Mouse (Mus musculus): ENCODE data around the gene Lcat. TPM values are rescaled to one million over a fixed set of nuclear protein-coding genes. Genes with fewer than 3 reads are reported as not detected.

Gene Lcat
- total RNA-seq, 2 experiments from 2014 or later = 1.0 to 1.3 TPM

DNA sequence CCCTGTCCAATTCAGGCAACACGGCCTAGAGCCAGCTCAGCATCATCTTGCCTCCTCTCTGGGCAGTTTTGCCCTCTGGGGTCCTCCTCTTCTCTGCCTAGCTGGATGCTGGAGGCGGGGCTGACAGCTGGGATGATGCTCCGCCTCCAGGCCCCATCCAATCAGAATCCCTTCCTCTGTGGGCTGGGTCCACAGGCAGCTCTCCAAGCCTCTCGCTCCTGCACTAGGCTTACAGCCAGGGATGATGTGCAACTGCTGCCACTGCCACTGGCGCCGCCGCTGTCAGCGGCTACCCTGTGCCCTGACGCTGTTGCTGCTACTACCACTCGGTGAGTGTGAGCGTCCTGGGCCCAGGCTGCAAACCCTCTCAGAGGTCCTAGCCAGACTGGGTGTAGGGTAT lies 49.8 kb downstream of the Lcat start, which contains the start of gene Nrn1l:
Gene Nrn1l, plus strand, starts transcription at position 229 of the 400 bp plus-strand sequence.
- peak; percentile 69 to 84 for DNase-seq
- intact Hi-C loops (cut with DNase I) = loop anchor here (5.0 kb wide), 1 partner anchor 36 kb away; the partner anchor contains the start of gene Thap11

DNA sequence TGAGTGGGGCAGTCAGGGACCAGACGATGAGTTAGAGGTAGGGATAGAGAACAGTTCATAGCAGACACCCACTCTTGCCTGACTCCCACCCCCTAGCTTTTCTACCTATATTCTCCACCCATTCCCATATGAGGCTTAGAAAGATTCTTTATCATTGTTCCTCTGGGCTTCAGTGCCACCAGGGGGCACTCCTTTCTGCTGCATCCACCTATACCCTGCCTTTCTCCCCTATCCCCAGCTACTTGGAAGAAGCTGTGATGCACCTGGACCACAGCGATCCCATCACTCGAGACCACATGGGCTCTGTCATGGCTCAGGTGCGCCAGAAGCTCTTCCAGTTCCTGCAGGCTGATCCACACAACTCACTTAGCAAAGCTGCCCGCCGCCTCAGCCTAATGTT lies 50.8 kb downstream of the Lcat start:
- intact Hi-C loops (cut with DNase I) = loop anchor here (5.0 kb wide), 1 partner anchor 35 kb away; the partner anchor contains the start of gene Thap11
- no peak for DNase-seq

DNA sequence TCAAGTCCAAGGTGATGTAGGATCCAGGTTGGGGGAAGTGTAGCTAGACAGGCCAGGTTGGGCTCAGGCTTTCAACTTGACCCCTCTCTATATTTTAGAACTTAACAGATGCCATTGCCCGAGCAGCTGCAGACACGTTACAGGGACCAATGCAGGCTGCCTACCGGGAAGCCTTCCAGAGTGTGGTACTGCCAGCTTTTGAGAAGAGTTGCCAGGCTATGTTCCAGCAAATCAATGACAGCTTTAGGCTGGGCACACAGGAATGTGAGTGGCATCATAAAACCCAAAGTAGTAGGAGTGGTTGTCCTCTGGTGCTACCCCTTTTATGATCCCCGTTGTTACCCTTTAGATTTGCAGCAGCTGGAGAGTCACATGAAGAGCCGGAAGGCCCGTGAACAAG lies 52.3 kb downstream of the Lcat start:
- intact Hi-C loops (cut with DNase I) = loop anchor here (5.0 kb wide), 1 partner anchor 34 kb away; the partner anchor contains the start of gene Thap11
- DNase-seq = peak; percentile 26 to 32

DNA sequence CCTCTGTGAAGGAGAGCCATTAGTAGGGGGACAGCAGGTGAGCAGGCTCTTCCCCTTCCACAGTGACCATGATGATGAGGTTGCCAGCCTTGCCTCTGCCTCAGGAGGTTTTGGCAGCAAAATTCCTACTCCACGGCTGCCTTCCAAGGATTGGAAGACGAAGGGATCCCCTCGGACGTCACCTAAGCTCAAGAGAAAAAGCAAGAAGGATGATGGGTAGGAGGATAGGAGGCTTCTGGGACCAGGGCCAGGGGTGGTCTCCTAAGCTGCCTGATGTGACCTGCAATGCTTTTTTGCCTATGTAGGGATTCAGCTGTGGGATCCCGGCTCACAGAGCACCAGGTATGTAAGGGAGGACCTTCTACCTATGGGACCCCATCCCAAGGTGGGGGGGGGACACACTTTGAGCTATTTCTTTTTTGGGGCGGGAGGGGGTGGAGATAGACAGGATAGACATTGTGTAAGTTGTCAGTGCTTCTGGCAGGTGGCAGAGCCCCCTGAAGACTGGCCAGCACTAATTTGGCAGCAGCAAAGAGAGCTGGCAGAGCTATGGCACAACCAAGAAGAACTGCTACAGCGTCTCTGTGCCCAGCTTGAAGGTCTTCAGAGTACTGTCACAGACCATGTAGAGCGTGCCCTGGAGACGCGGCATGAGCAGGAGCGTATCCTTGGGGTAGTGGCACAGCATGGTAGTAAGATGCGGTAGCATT lies 53.3 kb downstream of the Lcat start:
- intact Hi-C loops (cut with DNase I) = loop anchor here (5.0 kb wide), 1 partner anchor 33 kb away; the partner anchor contains the start of gene Thap11
- no peak for DNase-seq

Small RNA genes within 50 kb of the gene (microRNA-seq; reads per million reads assigned to microRNA genes)
- gene Mir7074 = 0 to 0.27 reads per million in 2 experiments

Other genes with a start within 250 kb of the Lcat start
- gene Acd, start 242.3 kb downstream of the Lcat start, total RNA-seq (2021) = 10 to 100 TPM; 13.8 to 16.9 TPM
- gene Pard6a, start 242.2 kb downstream of the Lcat start, total RNA-seq (2021) = 1 to 10 TPM; 7.8 to 9.1 TPM
- not detected for gene 4933405L10Rik, start 235.7 kb downstream of the Lcat start, total RNA-seq (2021)
- 1 to 10 TPM; 2.4 to 2.5 TPM for gene Enkd1, start 235.2 kb downstream of the Lcat start, total RNA-seq (2021)
- 1 to 10 TPM; 3.6 to 3.7 TPM for gene Gfod2, start 184.7 kb downstream of the Lcat start, total RNA-seq (2021)
- 10 to 100 TPM; 23.1 to 24.7 TPM for gene Ranbp10, start 116.0 kb downstream of the Lcat start, total RNA-seq (2021)
- under 1 TPM in 1 of 2 experiments, not detected in 1; 0.38 TPM for gene Tsnaxip1, start 115.7 kb downstream of the Lcat start, total RNA-seq (2021)
- gene Cenpt, start 90.1 kb downstream of the Lcat start, total RNA-seq (2021) = 1 to 10 TPM; 3.2 to 4.2 TPM
- gene Thap11, start 88.2 kb downstream of the Lcat start, total RNA-seq (2021) = 10 to 100 TPM; 27.5 to 29.1 TPM
- 10 to 100 TPM; 27.2 to 34.3 TPM for gene Nutf2, start 82.8 kb downstream of the Lcat start, total RNA-seq (2021)
- 10 to 100 TPM; 26.8 to 28.4 TPM for gene Edc4, start 62.5 kb downstream of the Lcat start, total RNA-seq (2021)
- gene Nrn1l, start 49.8 kb downstream of the Lcat start, total RNA-seq (2021) = under 1 TPM in 1 of 2 experiments, not detected in 1; 0.54 TPM
- gene Pskh1, start 42.9 kb downstream of the Lcat start, total RNA-seq (2021) = 10 to 100 TPM; 16.9 to 17.6 TPM
- gene Ctrl, start 9.5 kb downstream of the Lcat start, total RNA-seq (2021) = under 1 TPM; 0.46 to 0.55 TPM
- 10 to 100 TPM; 57.6 to 66.5 TPM for gene Psmb10, start 4.9 kb downstream of the Lcat start, total RNA-seq (2021)
- 10 to 100 TPM; 50.8 to 52.0 TPM for gene Slc12a4, start 22.7 kb upstream of the Lcat start, total RNA-seq (2021)
- not detected for gene Dpep3, start 36.0 kb upstream of the Lcat start, total RNA-seq (2021)
- 1 to 10 TPM; 7.4 to 7.8 TPM for gene Dus2, start 48.0 kb upstream of the Lcat start, total RNA-seq (2021)
- gene Dpep2nb, start 62.6 kb upstream of the Lcat start, total RNA-seq (2021) = not detected
- 1 to 10 TPM; 9.5 to 9.9 TPM for gene Ddx28, start 68.5 kb upstream of the Lcat start, total RNA-seq (2021)
- gene Nfatc3, start 115.5 kb upstream of the Lcat start, total RNA-seq (2021) = 10 to 100 TPM; 22.0 to 29.4 TPM
- 1 to 10 TPM in 1 of 2 experiments, under 1 TPM in 1; 0.45 to 1.0 TPM for gene Esrp2, start 193.6 kb upstream of the Lcat start, total RNA-seq (2021)
- gene Pla2g15, start 207.0 kb upstream of the Lcat start, total RNA-seq (2021) = 1 to 10 TPM; 5.5 to 8.1 TPM
- gene Slc7a6, start 225.5 kb upstream of the Lcat start, total RNA-seq (2021) = 10 to 100 TPM; 12.2 to 13.8 TPM

Data from heart, postnatal 14 days (tissue).